Mouse (Mus musculus) brain, embryonic 14.5 days (tissue): ENCODE data around the gene Rbm24.

Experiments used
- CTCF ChIP-seq: fragments of 200-500 bp; IDR thresholded peaks from 2 replicates; pipeline ENCODE4 v1.5.1; 2012; ENCODE audit warnings: inconsistent platforms, mild to moderate bottlenecking, moderate library complexity, borderline replicate concordance; ENCODE audit not compliant: insufficient read depth, insufficient read length; ENCODE audit errors: extremely low read depth
- POLR2A ChIP-seq: fragments of 200-500 bp; IDR thresholded peaks from 2 replicates; pipeline ENCODE4 v1.6.1; 2012; ENCODE audit warnings: mild to moderate bottlenecking, inconsistent platforms, borderline replicate concordance; ENCODE audit not compliant: poor library complexity, insufficient read depth, insufficient read length, severe bottlenecking; ENCODE audit errors: extremely low read depth

GRCm38 (mm10) chr13:46397235-46397634 lies 21.0 kb upstream of the Rbm24 start:
- TF ChIP-seq POLR2A, result no peak
- no peak for TF ChIP-seq CTCF
